Mouse (Mus musculus) midbrain, embryonic 12.5 days (tissue): ENCODE measurements around the gene Kirrel. TPM values are rescaled to one million over a fixed set of nuclear protein-coding genes. Genes with fewer than 3 reads are reported as not detected.
A peak's percentile ranks its signal among the peaks of the same experiment; 100 is the strongest.

ENCODE experiments used
- ATAC-seq: fragments of 200-750 bp; cut with Nextera tagmentation; 2 replicates; pipeline ENCODE4 v1.8.0; 2017; ENCODE audit warnings: low read depth, moderate TSS enrichment, moderate library complexity; ENCODE audit not compliant: low FRiP score
- H3K27ac ChIP-seq: fragments of 300-500 bp; sonication (generic); replicated peaks from 2 replicates; pipeline ENCODE4 v1.5.1; 2016; ENCODE audit warnings: mild to moderate bottlenecking
- H3K27me3 ChIP-seq: fragments of 300-500 bp; sonication (generic); 2 replicates; pipeline ENCODE4 v1.6.1; 2016; ENCODE audit warnings: mild to moderate bottlenecking
- H3K36me3 ChIP-seq: fragments of 300-500 bp; sonication (generic); 2 replicates; pipeline ENCODE4 v1.6.1; 2016
- H3K4me1 ChIP-seq: fragments of 300-500 bp; sonication (generic); 2 replicates; pipeline ENCODE4 v1.6.1; 2016
- H3K4me2 ChIP-seq: fragments of 300-500 bp; sonication (generic); replicated peaks from 2 replicates; pipeline ENCODE4 v1.6.1; 2016; ENCODE audit warnings: mild to moderate bottlenecking, moderate library complexity
- H3K4me3 ChIP-seq: fragments of 300-500 bp; sonication (generic); 2 replicates; pipeline ENCODE4 v1.5.1; 2016; ENCODE audit warnings: mild to moderate bottlenecking
- H3K9ac ChIP-seq: fragments of 300-500 bp; sonication (generic); replicated peaks from 2 replicates; pipeline ENCODE4 v1.6.1; 2016; ENCODE audit warnings: mild to moderate bottlenecking, moderate library complexity
- H3K9me3 ChIP-seq: fragments of 300-500 bp; sonication (generic); 2 replicates; pipeline ENCODE4 v1.6.1; 2016; ENCODE audit warnings: mild to moderate bottlenecking
- WGBS: fragments of 180-500 bp; shearing (Covaris S2); methylation state at CpG from one replicate; pipeline ENCODE4 v1.1.7; 2016; 5-methylcytosine and 5-hydroxymethylcytosine counted together
- polyA plus RNA-seq: library from polyadenylated mRNA; unstranded; fragments of >200 nt; fragmentation: Nextera tagmentation; extraction: Ambion mirVana; gene quantifications from 2 replicates; pipeline ENCODE4 v1.2.1, GENCODE M21; 2016

Kirrel gene
- polyA plus RNA-seq, 1 experiment from 2014 or later: 12.9 TPM

GRCm38 (mm10) chr3:87097205-87097604 lies 77.3 kb downstream of the Kirrel start:
- Histone ChIP-seq H3K27ac (no peak overlapping the region), H3K9me3 (no peaks in the 10 kb centered on the region), H3K36me3 (peaks cover 24% of the 10 kb centered on the region), H3K27me3 (no peaks in the 10 kb centered on the region), H3K4me2 (no peak overlapping the region), H3K4me1 (peaks cover 24% of the 10 kb centered on the region), H3K4me3 (no peak overlapping the region), H3K9ac (no peak overlapping the region)
- no peak for ATAC-seq
- 94% methylated on average over 9 of the region's 9 CpGs for WGBS

DNA sequence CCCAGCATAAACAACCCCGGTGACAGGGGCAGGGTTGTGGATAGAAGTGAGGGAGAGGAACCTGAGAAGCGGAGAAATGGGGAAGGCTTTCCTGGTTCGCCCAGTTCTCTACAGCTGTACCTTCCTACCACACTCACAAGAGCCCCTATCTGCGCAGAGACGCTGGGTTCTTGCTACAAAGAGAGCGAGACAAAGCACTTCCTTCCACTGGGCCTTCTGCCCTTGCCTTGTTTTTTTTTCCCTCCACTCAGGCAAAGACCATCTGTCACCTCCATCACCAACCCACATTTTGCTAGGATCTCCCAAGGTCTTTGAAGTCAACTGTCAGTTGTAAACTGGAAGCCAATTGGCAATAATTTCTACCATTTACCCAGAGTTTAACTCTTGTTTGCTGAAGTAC lies 80.8 kb downstream of the Kirrel start:
- peaks cover 10% of the 10 kb centered on the region for H3K4me1 ChIP-seq
- peaks cover 24% of the 10 kb centered on the region for H3K36me3 ChIP-seq
- no peak overlapping the region for H3K27ac ChIP-seq
- no peak for ATAC-seq
- H3K4me2 ChIP-seq: no peak overlapping the region
- H3K4me3 ChIP-seq: no peak overlapping the region
- H3K27me3 ChIP-seq: no peaks in the 10 kb centered on the region
- H3K9me3 ChIP-seq: no peaks in the 10 kb centered on the region
- no peak overlapping the region for H3K9ac ChIP-seq
- WGBS: 90% methylated on average over 6 of the region's 6 CpGs

- peak; percentile 82 for ATAC-seq
- Histone ChIP-seq H3K4me1 (peaks cover 7% of the 10 kb centered on the region), H3K27ac (no peak overlapping the region), H3K27me3 (no peaks in the 10 kb centered on the region), H3K9ac (no peak overlapping the region), H3K4me3 (no peak overlapping the region), H3K36me3 (peaks cover 40% of the 10 kb centered on the region), H3K4me2 (no peak overlapping the region), H3K9me3 (no peaks in the 10 kb centered on the region)
- 73% methylated on average over 13 of the region's 13 CpGs for WGBS
Observed at GRCm38 (mm10) chr3:87089694-87090565, 84.6 kb downstream of the Kirrel start.

- Histone ChIP-seq H3K4me3 (no peak overlapping the region), H3K9me3 (no peaks in the 10 kb centered on the region), H3K9ac (no peak overlapping the region), H3K4me2 (no peak overlapping the region), H3K4me1 (no peaks in the 10 kb centered on the region), H3K27me3 (no peaks in the 10 kb centered on the region), H3K36me3 (peaks cover 60% of the 10 kb centered on the region), H3K27ac (no peak overlapping the region)
- ATAC-seq: no peak
- 85% methylated on average over 7 of the region's 7 CpGs for WGBS
Observed at GRCm38 (mm10) chr3:87087146-87087545, 87.4 kb downstream of the Kirrel start.

DNA sequence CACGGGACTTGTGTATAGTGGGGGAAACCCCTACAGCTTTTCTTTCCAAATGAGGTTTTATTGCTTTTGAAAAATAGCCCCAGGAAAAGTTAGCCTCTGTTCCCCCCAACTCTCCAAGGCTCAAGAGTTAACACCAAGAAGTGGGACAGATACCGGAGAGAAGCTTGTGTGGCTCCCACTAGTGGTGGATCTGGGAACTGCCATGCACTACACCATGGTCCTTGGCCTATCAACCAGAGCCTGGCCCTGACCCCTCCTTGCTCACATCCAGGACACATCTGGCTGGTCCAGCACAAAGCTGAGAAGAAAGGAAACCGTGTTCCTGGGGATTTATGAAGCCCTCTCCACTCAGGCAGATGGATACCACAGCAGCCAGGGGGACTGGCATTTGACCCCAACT lies 92.3 kb downstream of the Kirrel start:
- 68% methylated on average over 3 of the region's 3 CpGs for WGBS
- Histone ChIP-seq H3K27me3 (no peaks in the 10 kb centered on the region), H3K4me1 (no peaks in the 10 kb centered on the region), H3K9me3 (no peaks in the 10 kb centered on the region), H3K4me3 (no peak overlapping the region), H3K36me3 (peaks cover 50% of the 10 kb centered on the region), H3K9ac (no peak overlapping the region), H3K4me2 (no peak overlapping the region), H3K27ac (no peak overlapping the region)
- ATAC-seq: no peak

DNA sequence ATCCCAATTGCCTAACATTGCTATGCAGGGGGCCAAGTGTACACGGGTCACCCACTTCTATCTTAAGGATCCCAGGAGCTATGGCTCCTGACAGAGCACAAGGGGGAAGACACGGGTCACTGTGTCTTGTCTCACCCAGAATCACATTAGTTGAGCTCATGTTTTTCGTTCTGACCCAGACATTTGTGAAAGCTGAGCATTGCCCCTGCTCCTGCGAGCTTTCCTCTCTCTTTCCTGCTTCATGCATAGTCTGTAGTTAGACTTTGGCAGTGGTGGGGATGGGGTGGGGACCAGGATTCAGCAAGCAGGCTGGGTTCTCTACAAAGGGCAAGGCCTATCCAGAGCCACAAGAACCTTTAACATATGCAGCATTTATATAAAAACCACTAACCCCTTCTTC lies 94.8 kb downstream of the Kirrel start:
- WGBS: 90% methylated on average over 4 of the region's 4 CpGs
- Histone ChIP-seq H3K4me2 (no peak overlapping the region), H3K27ac (no peak overlapping the region), H3K9ac (no peak overlapping the region), H3K27me3 (no peaks in the 10 kb centered on the region), H3K4me3 (no peak overlapping the region), H3K9me3 (no peaks in the 10 kb centered on the region), H3K36me3 (peaks cover 25% of the 10 kb centered on the region), H3K4me1 (no peaks in the 10 kb centered on the region)
- no peak for ATAC-seq

DNA sequence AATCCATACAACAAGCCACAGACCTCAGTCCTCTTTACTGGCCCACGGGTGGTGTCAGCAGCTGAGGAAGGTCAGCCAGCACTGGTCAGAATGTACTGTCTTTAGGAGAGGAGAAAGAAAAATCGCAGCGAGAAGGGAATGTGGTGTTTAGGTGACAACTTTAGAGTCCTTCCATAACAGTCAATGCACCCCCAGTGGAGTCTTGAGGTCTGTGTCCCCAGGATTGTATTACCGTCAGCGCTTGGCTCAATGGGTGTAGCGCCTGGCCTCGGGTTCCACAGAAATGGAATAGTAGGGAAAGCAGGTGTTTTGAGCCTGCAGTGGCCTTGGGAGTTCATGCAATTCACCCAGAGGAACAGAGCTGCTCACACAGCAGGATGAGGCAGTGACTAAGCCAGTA lies 95.2 kb downstream of the Kirrel start:
- no peaks in the 10 kb centered on the region for H3K27me3 ChIP-seq
- no peak overlapping the region for H3K4me3 ChIP-seq
- H3K27ac ChIP-seq: no peak overlapping the region
- no peaks in the 10 kb centered on the region for H3K4me1 ChIP-seq
- ATAC-seq: no peak
- H3K9me3 ChIP-seq: no peaks in the 10 kb centered on the region
- no peak overlapping the region for H3K4me2 ChIP-seq
- H3K9ac ChIP-seq: no peak overlapping the region
- H3K36me3 ChIP-seq: peaks cover 21% of the 10 kb centered on the region
- WGBS: 89% methylated on average over 7 of the region's 7 CpGs

GRCm38 (mm10) chr3:87077681-87078080 lies 96.9 kb downstream of the Kirrel start:
- H3K9ac ChIP-seq: no peak overlapping the region
- ATAC-seq: no peak
- WGBS: 77% methylated on average over 9 of the region's 9 CpGs

DNA sequence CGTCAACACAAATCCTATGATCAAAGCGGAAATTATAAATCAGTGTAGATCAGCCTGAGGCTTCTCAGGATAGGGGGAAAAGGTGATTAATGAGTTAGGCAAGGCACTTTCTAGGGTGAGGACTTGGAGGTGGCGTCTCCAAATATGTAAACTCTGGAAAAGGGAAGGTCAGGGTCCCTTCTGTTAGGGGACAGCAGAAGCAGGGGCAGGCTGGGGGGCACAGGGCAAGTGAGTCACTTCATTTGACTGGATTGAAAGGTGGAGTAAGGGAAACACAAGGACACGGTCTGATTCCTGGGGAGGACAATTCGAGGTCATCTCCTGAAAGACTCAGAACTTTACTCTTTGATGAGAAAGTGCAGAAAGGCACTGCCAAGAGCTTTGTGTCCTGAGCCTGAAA lies 97.6 kb downstream of the Kirrel start:
- H3K27me3 ChIP-seq: no peaks in the 10 kb centered on the region
- no peaks in the 10 kb centered on the region for H3K9me3 ChIP-seq
- no peak overlapping the region for H3K9ac ChIP-seq
- no peak overlapping the region for H3K27ac ChIP-seq
- no peaks in the 10 kb centered on the region for H3K36me3 ChIP-seq
- 86% methylated on average over 5 of the region's 5 CpGs for WGBS
- H3K4me2 ChIP-seq: no peak overlapping the region
- H3K4me1 ChIP-seq: peaks cover 9% of the 10 kb centered on the region; the same call in 1 of the 2 replicates
- no peak for ATAC-seq
- H3K4me3 ChIP-seq: no peak overlapping the region

More at GRCm38 (mm10) chr3:87077681-87078080, 96.9 kb downstream of the Kirrel start:
- no peak overlapping the region for H3K4me3 ChIP-seq
- no peak overlapping the region for H3K27ac ChIP-seq
- no peaks in the 10 kb centered on the region for H3K9me3 ChIP-seq
- peaks cover 5% of the 10 kb centered on the region for H3K36me3 ChIP-seq
- no peaks in the 10 kb centered on the region for H3K27me3 ChIP-seq
- H3K4me2 ChIP-seq: no peak overlapping the region
- H3K4me1 ChIP-seq: peaks cover 6% of the 10 kb centered on the region; the same call in 1 of the 2 replicates

DNA sequence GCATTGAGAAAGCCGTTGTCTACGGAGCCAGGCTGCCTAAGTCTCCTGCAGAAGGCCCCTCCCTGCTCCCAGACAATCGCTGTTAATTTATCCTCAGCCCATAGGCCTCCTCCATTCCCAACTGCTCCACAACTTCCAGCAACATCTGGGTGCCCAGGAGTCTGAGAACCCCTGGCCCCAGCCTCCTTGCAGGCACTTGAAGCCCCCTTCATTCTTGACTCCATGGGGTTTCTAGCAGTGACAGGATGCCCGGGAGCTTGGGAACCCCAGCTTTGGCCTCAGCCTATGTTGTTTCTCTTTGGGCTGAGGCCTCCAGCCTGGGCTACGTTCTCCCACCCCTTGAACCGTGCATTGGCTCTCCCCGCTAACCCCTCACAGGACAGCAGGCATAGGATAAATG lies 98.4 kb downstream of the Kirrel start:
- no peak overlapping the region for H3K9ac ChIP-seq
- no peak overlapping the region for H3K4me2 ChIP-seq
- 78% methylated on average over 7 of the region's 7 CpGs for WGBS
- H3K27ac ChIP-seq: no peak overlapping the region
- H3K4me3 ChIP-seq: no peak overlapping the region
- H3K9me3 ChIP-seq: no peaks in the 10 kb centered on the region
- ATAC-seq: no peak
- H3K4me1 ChIP-seq: peaks cover 9% of the 10 kb centered on the region; the same call in 1 of the 2 replicates
- H3K36me3 ChIP-seq: no peaks in the 10 kb centered on the region
- H3K27me3 ChIP-seq: no peaks in the 10 kb centered on the region

- H3K4me3 ChIP-seq: no peak overlapping the region
- ATAC-seq: no peak
- H3K9me3 ChIP-seq: no peaks in the 10 kb centered on the region
- no peaks in the 10 kb centered on the region for H3K27me3 ChIP-seq
- H3K36me3 ChIP-seq: no peaks in the 10 kb centered on the region
- 0 out of 2 replicates have a peak overlapping the region, but pooled peaks have one; percentile 58 for H3K27ac ChIP-seq
- no peak overlapping the region for H3K4me2 ChIP-seq
- H3K4me1 ChIP-seq: peaks cover 9% of the 10 kb centered on the region; the same call in 1 of the 2 replicates
- H3K9ac ChIP-seq: no peak overlapping the region
- 39% methylated on average over 13 of the region's 13 CpGs for WGBS
Observed at GRCm38 (mm10) chr3:87072612-87073515, 101.7 kb downstream of the Kirrel start.

DNA sequence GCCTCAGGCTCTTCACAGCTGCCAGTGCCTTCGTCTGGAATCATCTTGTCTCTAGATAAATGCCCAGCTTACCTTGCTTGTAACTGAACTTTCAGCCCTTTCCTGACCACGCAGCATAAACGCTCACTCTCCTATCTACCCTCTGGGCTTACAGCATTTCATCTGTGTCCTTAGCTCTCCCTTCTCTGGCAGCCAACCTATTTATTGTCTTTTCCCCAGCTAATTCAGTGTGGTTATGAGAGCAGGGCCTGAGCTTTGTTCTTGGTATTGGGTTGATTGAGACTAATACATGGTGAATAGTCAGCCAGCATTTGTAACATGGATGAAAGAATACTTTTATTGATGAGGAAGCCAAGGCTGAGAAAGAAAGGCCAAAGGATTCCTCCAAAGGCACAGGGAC lies 102.4 kb downstream of the Kirrel start:
- Histone ChIP-seq H3K27me3 (no peaks in the 10 kb centered on the region), H3K4me3 (no peak overlapping the region), H3K9ac (no peak overlapping the region), H3K36me3 (no peaks in the 10 kb centered on the region), H3K9me3 (no peaks in the 10 kb centered on the region), H3K27ac (no peak overlapping the region), H3K4me1 (peaks cover 9% of the 10 kb centered on the region; the same call in 1 of the 2 replicates), H3K4me2 (no peak overlapping the region)
- 83% methylated on average over 3 of the region's 3 CpGs for WGBS
- no peak for ATAC-seq
